Mouse (Mus musculus): ENCODE measurements around the gene Tmem151b. TPM values are rescaled to one million over a fixed set of nuclear protein-coding genes. Genes with fewer than 3 reads are reported as not detected.

The Tmem151b gene
- polyA plus RNA-seq, 1 experiment from 2014 or later, result 32.5 TPM

GRCm38 (mm10) chr17:45498397-45498796, 51.1 kb downstream of the Tmem151b start:
- H3K4me1 ChIP-seq (ENCODE audit: control insufficient read depth, insufficient read depth, low read length), result no peaks in the 10 kb centered on the region
- H3K9ac ChIP-seq (ENCODE audit: low read depth, low read length), result no peak overlapping the region
- no peak overlapping the region for H3K4me3 ChIP-seq (ENCODE audit: low read depth, low read length)
- H3K27ac ChIP-seq (ENCODE audit: low read length), result no peak overlapping the region
- WGBS, result 81% methylated on average over 13 of the region's 13 CpGs
- H3K36me3 ChIP-seq (ENCODE audit: control insufficient read depth, insufficient read depth, low read length), result no peaks in the 10 kb centered on the region
- no peak overlapping the region for H3K4me2 ChIP-seq (ENCODE audit: low read length)
- no peak for ATAC-seq
- no peaks in the 10 kb centered on the region for H3K9me3 ChIP-seq (replicated peaks; ENCODE audit: control insufficient read depth, low read length, poor library complexity, severe bottlenecking)
- no peaks in the 10 kb centered on the region for H3K27me3 ChIP-seq (ENCODE audit: control insufficient read depth, insufficient read depth, low read depth, low read length)

- Histone ChIP-seq H3K36me3 (ENCODE audit: control insufficient read depth, insufficient read depth, low read length) (no peaks in the 10 kb centered on the region), H3K27ac (ENCODE audit: low read length) (no peak overlapping the region), H3K27me3 (ENCODE audit: control insufficient read depth, insufficient read depth, low read depth, low read length) (no peaks in the 10 kb centered on the region), H3K4me2 (ENCODE audit: low read length) (no peak overlapping the region), H3K4me1 (ENCODE audit: control insufficient read depth, insufficient read depth, low read length) (no peaks in the 10 kb centered on the region), H3K4me3 (ENCODE audit: low read depth, low read length) (no peak overlapping the region), H3K9ac (ENCODE audit: low read depth, low read length) (no peak overlapping the region), H3K9me3 (replicated peaks; ENCODE audit: control insufficient read depth, low read length, poor library complexity, severe bottlenecking) (no peaks in the 10 kb centered on the region)
- 80% methylated on average over 11 of the region's 11 CpGs for WGBS
- ATAC-seq, result no peak
These were observed 54.1 kb downstream of the Tmem151b start for GRCm38 (mm10) chr17:45495398-45495797.

Other genes with a start within 250 kb of the Tmem151b start
- 58.6 and 67.5 TPM in 2 replicates for gene Cdc5l, start 115.9 kb downstream of the Tmem151b start, polyA plus RNA-seq (2015; fragmentation: Nextera tagmentation; extraction: Ambion mirVana)
- 2.5 and 3.1 TPM in 2 replicates for gene Spats1, start 74.3 kb downstream of the Tmem151b start, polyA plus RNA-seq (2015; fragmentation: Nextera tagmentation; extraction: Ambion mirVana)
- gene Aars2, start 42.8 kb downstream of the Tmem151b start, polyA plus RNA-seq (2015; fragmentation: Nextera tagmentation; extraction: Ambion mirVana), result 17.6 and 18.2 TPM in 2 replicates
- 4.3 and 5.0 TPM in 2 replicates for gene Tcte1, start 26.2 kb downstream of the Tmem151b start, polyA plus RNA-seq (2015; fragmentation: Nextera tagmentation; extraction: Ambion mirVana)
- 3.6 and 3.7 TPM in 2 replicates for gene Nfkbie, start 6.0 kb upstream of the Tmem151b start, polyA plus RNA-seq (2015; fragmentation: Nextera tagmentation; extraction: Ambion mirVana)
- gene Slc35b2, start 14.2 kb upstream of the Tmem151b start, polyA plus RNA-seq (2015; fragmentation: Nextera tagmentation; extraction: Ambion mirVana), result 76.0 and 79.6 TPM in 2 replicates
- 1,403 and 1,446 TPM in 2 replicates for gene Hsp90ab1, start 23.6 kb upstream of the Tmem151b start, polyA plus RNA-seq (2015; fragmentation: Nextera tagmentation; extraction: Ambion mirVana)
- 37.8 and 40.7 TPM in 2 replicates for gene Slc29a1, start 49.9 kb upstream of the Tmem151b start, polyA plus RNA-seq (2015; fragmentation: Nextera tagmentation; extraction: Ambion mirVana)
- not detected in 2 replicates for gene Mymx, start 52.4 kb upstream of the Tmem151b start, polyA plus RNA-seq (2015; fragmentation: Nextera tagmentation; extraction: Ambion mirVana)
- gene Capn11, start 109.6 kb upstream of the Tmem151b start, polyA plus RNA-seq (2015; fragmentation: Nextera tagmentation; extraction: Ambion mirVana), result 0.46 and 0.89 TPM in 2 replicates
- gene Mrpl14, start 136.6 kb upstream of the Tmem151b start, polyA plus RNA-seq (2015; fragmentation: Nextera tagmentation; extraction: Ambion mirVana), result 115 and 118 TPM in 2 replicates
- gene Tmem63b, start 137.2 kb upstream of the Tmem151b start, polyA plus RNA-seq (2015; fragmentation: Nextera tagmentation; extraction: Ambion mirVana), result 150 and 155 TPM in 2 replicates
- 0.46 TPM in 1 of 2 replicates, not detected in the other for gene 1600014C23Rik, start 184.2 kb upstream of the Tmem151b start, polyA plus RNA-seq (2015; fragmentation: Nextera tagmentation; extraction: Ambion mirVana)